Mouse (Mus musculus) kidney, adult 2 months (tissue): ENCODE data around the gene Slc23a2.

Experiments
- CTCF ChIP-seq: fragments of 200-500 bp; conservative IDR thresholded peaks from 2 replicates; pipeline ENCODE4 v1.5.1; 2011; ENCODE audit warnings: low read depth, mild to moderate bottlenecking, control low read depth, low read length, moderate library complexity, mixed read lengths; ENCODE audit not compliant: insufficient read depth, insufficient read length
- POLR2A ChIP-seq: fragments of 200-500 bp; IDR thresholded peaks from one replicate; pipeline ENCODE4 v1.6.1; 2011; ENCODE audit warnings: low read depth, low read length, control low read depth

- TF ChIP-seq CTCF (no peak), POLR2A (no peak)
Measured at GRCm38 (mm10) chr2:132003916-132004315, 141.0 kb downstream of the Slc23a2 start.
